Mouse (Mus musculus): ENCODE measurements around the gene C5ar1.
A peak's percentile ranks its signal among the peaks of the same experiment; 100 is the strongest.

Gene C5ar1

DNA sequence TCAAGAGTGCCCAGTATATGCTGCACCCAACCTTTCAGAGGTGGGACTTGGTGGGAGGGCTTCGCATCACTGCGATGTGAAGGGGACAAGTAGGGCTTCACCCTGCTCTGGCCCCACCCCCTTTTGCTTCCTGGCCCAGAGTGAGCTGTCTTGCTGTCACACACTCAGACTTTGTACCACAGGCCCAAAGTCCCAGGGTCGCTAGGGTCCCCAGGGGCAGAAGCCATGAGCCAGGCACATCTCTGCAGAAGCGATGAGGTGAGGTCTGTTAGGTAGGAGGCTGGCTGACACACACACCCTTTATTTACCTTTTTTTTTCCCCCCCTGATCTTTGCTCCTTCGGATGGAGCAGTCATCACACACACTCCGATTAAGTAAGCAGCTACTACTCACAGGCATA, 46.1 kb downstream of the C5ar1 start:
- no peak for DNase-seq

DNA sequence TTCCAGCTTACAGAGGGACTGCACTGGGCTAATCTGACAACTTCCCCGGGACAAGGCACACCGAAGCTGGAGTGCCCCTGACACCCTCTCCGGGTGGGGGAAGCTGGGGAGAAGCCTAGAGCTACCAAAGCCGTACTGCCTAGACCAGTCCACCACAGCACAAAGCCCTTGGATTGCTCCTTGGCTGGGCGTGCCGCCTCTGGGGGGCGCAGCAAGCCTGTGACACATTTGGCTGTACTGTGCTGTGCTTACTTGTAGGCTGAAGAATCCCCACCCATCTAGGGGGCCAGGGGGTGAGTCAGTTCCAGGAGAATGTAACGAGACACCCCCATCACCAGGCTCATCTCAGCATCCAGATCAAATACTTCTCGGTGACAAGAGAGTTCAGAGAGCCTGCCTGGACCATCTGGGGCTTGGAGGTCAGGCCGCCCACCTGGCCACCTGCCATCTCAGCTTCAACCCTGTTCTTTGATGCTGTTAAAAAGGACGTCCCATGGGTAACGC, 48.4 kb downstream of the C5ar1 start:
- no peak for DNase-seq

DNA sequence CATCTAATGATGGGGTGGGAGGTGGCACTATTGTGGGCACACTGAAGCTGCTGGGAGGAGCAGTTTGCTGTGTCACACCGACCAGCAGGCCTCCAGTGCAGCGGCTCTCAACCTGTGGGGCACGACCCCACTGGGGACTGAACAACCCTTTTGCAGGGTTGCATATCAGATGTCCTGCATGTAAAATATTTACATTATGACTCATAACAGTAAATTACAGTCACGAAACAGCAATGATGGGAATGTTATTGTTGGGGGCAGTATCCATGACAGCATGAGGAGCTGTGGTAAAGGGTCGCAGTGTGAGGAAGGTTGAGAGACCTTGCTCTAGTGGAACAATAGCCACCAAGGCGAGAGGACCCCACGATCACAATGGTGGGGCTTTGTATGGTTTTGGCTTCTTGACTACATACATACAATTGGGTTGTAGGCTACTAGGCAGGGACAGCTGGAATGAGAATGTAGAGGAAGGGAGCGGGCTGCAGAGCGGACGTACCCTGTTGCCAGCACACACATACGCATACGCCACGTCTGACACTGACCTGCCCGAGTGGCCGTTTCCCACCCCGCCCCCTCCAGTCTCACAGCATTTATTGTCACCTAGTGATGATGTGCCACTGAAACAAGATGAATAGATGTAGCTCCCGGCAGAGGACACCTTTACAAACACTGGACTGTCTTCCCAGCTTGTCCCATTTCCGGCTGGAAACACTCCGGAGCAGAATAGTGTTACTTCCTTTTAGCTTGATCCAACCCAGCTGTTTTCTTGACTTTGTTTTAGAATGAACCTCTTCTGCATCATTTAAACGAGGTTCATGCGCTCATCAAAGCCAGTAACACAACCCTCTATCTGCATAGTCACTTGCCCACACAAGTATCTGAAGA, 50.3 kb downstream of the C5ar1 start:
- DNase-seq, result no peak

DNA sequence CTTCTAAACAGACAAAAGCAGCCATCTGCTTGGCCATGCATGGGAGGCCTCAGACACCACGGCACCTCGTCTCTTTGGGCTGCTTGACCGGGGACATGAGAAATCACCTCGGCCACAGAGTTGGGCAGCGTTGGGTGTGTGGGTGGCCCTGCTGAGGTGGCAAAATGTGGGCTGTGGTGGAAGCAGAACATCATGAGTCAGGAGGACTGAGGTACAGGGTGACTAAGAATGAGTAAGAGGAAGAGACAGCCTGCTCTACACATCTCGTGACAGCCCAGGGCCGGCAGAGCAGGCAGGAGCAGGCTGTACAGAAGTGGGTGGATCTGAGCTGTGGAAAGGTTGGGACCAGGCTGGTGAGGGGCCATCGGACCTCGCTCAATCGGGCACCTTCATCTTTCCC, 51.8 kb downstream of the C5ar1 start:
- no peak for DNase-seq

DNA sequence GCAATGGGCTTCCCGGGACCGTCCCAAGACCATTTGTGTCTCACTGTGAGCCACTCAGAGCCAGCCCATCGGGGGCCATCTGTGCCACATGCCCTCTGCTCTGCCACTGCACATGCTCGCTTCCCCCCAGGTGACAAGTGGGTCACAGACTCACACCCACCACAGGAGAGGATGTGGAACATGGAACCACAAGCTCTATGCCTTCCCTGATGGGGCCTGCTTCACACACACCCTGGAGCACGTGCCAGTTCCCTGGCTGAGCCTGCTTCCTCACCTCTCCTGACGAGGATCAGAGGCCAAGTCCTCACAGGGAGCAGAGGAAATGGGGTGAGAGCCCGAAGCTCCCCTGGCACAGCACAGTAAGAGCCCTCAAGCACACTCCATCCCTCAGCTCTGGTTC, 52.3 kb downstream of the C5ar1 start:
- no peak for DNase-seq

DNA sequence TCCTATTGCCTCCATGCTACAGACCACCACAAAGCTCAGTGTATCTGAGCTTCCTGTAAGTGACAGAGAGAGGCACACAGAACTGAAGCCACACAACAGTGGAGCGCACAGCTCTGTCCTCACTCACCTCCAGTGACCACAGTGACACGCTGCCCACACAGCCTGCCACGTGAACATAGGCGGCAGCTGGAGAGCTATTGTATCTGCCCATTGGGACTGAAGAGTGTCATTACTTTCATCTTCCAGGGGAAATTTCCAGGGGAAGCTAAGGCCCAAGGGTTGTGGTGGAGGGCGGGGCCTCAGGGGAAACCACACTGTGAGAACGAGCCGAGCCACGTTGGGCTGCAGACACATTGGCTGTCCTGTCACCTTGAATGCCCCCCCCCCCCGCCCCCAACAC, 54.5 kb downstream of the C5ar1 start:
- no peak for DNase-seq

DNA sequence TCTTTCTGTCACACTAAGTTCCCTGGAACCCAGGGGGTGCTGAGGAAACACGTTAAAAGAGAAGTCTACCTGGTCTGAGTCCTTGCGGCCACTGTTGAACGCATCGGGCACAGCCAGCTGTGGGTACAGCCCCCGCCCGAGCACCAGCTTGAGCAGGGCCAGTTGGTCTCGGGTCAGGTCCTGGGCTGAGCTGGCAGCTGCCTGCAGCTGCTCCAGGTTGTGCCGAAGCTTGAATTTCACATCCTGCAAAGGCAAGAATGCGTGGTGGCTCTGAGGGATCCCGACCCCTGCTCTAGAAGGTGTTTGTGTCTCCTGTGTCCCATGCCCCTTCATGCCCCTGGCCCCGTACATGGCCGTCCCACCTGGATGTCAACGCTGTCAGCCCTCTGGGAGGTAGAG, 55.8 kb downstream of the C5ar1 start:
- DNase-seq, result no peak

DNA sequence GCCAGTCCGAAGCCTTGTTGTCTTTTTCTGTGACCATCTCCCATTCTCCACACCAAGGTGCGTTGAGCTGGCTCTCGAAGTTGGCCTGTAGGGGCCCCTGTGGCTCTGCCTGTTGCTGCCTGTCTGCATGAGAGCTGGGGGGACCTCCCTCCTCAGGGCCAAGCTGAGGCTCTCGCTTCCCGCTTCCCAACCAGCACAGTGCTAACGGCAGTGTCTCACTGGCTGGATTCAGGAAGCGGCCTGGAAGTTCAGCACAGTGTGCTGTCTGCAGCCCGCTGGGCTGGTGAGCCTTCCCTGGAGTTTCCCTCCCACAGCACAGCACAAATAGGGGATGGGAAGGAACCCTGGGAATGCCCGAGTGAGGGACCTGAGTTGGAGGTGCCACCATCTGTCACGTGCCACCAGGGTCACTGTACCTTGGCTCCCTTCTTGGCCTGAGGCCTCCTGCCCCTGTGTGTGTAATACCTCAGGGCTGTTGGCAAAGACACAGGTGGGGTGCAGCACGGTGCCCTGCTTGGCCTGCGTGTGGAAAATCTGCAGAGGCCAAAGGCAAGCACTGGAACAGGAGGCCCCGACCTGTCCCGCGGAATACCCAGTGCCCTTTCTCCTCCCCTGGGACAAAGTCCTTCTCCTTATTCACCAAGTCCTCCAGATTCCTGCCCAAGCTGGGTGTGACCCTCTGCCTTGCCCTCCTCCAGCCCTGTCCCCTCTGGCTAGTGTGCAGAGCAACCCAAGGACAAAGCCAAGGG, 56.4 kb downstream of the C5ar1 start:
- peak; percentile 59 for DNase-seq

DNA sequence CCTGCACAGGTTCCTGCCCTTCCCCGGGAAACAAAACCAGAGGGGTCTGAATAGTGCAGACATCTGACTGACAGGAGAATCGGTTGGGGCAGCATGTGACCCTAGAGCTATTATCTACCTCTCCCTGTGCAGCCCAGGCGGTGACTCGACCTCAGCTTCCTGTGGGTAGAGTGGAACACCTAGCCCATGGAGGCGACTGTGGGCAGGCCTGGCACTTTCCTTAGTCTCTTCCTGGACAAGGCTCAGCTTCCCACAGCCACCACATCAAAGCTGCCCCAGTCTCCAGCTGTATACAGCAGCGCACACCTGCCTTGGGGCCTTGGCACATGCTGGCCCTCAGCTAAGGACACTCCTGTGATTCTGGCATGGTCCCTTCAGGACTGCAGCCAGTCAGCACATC, 58.2 kb downstream of the C5ar1 start:
- DNase-seq, result no peak

DNA sequence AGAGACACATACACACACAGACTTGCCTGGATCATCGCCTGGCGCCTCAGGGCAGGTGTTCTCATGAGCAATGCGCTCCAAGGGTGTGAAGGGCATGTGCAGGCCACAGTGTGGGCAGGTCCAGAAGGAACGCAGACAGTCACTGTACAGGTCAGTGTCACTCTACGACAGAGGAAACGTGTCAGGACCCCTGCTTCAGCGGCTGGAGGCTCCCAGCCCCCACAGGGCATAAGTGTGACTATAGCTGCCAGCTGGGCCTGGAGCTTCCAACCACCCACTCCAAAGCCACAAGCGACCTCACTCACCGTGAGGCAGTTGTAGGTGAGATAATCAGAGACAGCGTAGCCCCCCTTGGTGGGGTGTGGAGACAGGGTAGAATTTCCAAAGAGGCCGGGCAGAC, 60.8 kb downstream of the C5ar1 start:
- DNase-seq, result no peak

DNA sequence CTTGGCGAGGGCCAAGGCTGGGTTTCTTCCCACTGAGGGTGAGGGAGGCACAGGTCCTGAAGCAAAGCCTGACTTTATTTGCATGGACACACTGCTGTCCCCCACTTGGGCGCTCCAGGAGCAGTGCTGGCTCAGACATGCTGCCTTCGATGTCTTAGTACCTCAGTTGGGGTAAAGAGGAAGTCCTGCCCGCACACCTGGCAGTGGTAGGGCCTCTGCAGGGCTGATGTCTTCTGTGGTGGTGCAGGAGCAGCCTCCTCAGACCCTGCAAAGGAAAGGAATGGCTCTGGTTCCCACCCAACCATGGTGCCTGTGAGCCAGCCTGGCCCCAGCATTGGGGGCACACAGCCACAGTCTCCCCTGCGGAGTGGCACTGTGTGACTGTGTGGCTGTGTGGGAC, 62.2 kb downstream of the C5ar1 start:
- DNase-seq, result no peak
